Mouse (Mus musculus) limb, embryonic 14.5 days (tissue): ENCODE results near the gene Magi1. TPM values are rescaled to one million over a fixed set of nuclear protein-coding genes. Genes with fewer than 3 reads are reported as not detected.

ENCODE experiments used
- ATAC-seq: fragments of 200-750 bp; cut with Nextera tagmentation; 2 replicates; pipeline ENCODE4 v1.8.0; 2017; ENCODE audit warnings: low read depth, moderate number of reproducible peaks, moderate TSS enrichment; ENCODE audit not compliant: low FRiP score
- DNase-seq: peaks from one replicate; pipeline ENCODE4 v3.0.0-alpha.2; 2015; ENCODE audit warnings: low spot score
- H3K27ac ChIP-seq: fragments of 300-500 bp; sonication (generic); replicated peaks from 2 replicates; pipeline ENCODE4 v1.5.1; 2014; ENCODE audit warnings: low read depth, mild to moderate bottlenecking, low read length, moderate library complexity, mixed read lengths
- H3K27me3 ChIP-seq: fragments of 300-500 bp; sonication (generic); 2 replicates; pipeline ENCODE4 v1.6.1; 2014; ENCODE audit warnings: low read length, mixed read lengths; ENCODE audit not compliant: control insufficient read depth, insufficient read depth
- H3K36me3 ChIP-seq: fragments of 300-500 bp; sonication (generic); 2 replicates; pipeline ENCODE4 v1.6.1; 2014; ENCODE audit warnings: mild to moderate bottlenecking, low read length, moderate library complexity, mixed read lengths; ENCODE audit not compliant: control insufficient read depth, insufficient read depth
- H3K4me1 ChIP-seq: fragments of 300-500 bp; sonication (generic); 2 replicates; pipeline ENCODE4 v1.6.1; 2014; ENCODE audit warnings: antibody characterized with exemption, low read length, mixed read lengths; ENCODE audit not compliant: control insufficient read depth, insufficient read depth
- H3K4me2 ChIP-seq: fragments of 300-500 bp; sonication (generic); replicated peaks from 2 replicates; pipeline ENCODE4 v1.6.1; 2014; ENCODE audit warnings: low read depth, mild to moderate bottlenecking, low read length, moderate library complexity; ENCODE audit not compliant: severe bottlenecking
- H3K4me3 ChIP-seq: fragments of 300-500 bp; sonication (generic); replicated peaks from 2 replicates; pipeline ENCODE4 v1.5.1; 2014; ENCODE audit warnings: low read length
- H3K9ac ChIP-seq: fragments of 300-500 bp; sonication (generic); 2 replicates; pipeline ENCODE4 v1.6.1; 2014; ENCODE audit warnings: mild to moderate bottlenecking, low read depth, low read length, moderate library complexity; ENCODE audit not compliant: severe bottlenecking
- H3K9me3 ChIP-seq: fragments of 300-500 bp; sonication (generic); 2 replicates; pipeline ENCODE4 v1.6.1; 2016; ENCODE audit warnings: low read length; ENCODE audit not compliant: control insufficient read depth
- POLR2A ChIP-seq: fragments of 200-500 bp; IDR thresholded peaks from 2 replicates; pipeline ENCODE4 v1.8.0; 2012; ENCODE audit warnings: inconsistent platforms, mild to moderate bottlenecking, moderate library complexity, borderline replicate concordance; ENCODE audit not compliant: insufficient read depth, insufficient read length; ENCODE audit errors: extremely low read depth
- WGBS: fragments of 180-500 bp; shearing (Covaris S2); extraction: QIAGEN DNeasy Blood & Tissue Kit; methylation state at CpG from one replicate; pipeline ENCODE4 v1.1.7; 2014; 5-methylcytosine and 5-hydroxymethylcytosine counted together
- polyA plus RNA-seq, 2 experiments: library from polyadenylated mRNA; depleted of rRNA in 1 of 2; stranded (reverse) in 1 of 2; unstranded in 1 of 2; fragments of >200 nt; fragmentation: Nextera tagmentation in 1 of 2; extraction: Ambion mirVana in 1 of 2; gene quantifications; 2 replicates each; pipeline versions ENCODE4 v1.2.1 to v1.2.3; 2012 to 2014

Magi1 gene
- polyA plus RNA-seq, 2 experiments: 9.7 to 15.0 TPM

GRCm38 (mm10) chr6:94101256-94101655 is 182.5 kb downstream of the Magi1 start:
- Histone ChIP-seq H3K36me3 (no peaks in the 10 kb centered on the region), H3K4me3 (no peak overlapping the region), H3K9me3 (no peaks in the 10 kb centered on the region), H3K27ac (no peak overlapping the region), H3K4me2 (no peak overlapping the region), H3K4me1 (peaks cover 35% of the 10 kb centered on the region), H3K9ac (no peak overlapping the region), H3K27me3 (no peaks in the 10 kb centered on the region)
- no peak for TF ChIP-seq POLR2A
- WGBS: 47% methylated on average over 5 of the region's 5 CpGs
- DNase-seq (peak; percentile 60), ATAC-seq (peak; percentile 41; the same call in 1 of the 2 replicates)

- H3K9me3 ChIP-seq: no peaks in the 10 kb centered on the region
- H3K27me3 ChIP-seq: no peaks in the 10 kb centered on the region
- no peak overlapping the region for H3K4me3 ChIP-seq
- no peak overlapping the region for H3K9ac ChIP-seq
- no peak for TF ChIP-seq POLR2A
- H3K27ac ChIP-seq: no peak overlapping the region
- H3K4me2 ChIP-seq: no peak overlapping the region
- H3K36me3 ChIP-seq: no peaks in the 10 kb centered on the region
- DNase-seq (no peak), ATAC-seq (no peak)
- H3K4me1 ChIP-seq: peaks cover 17% of the 10 kb centered on the region
- WGBS: 38% methylated on average over 4 of the region's 4 CpGs
Observed at GRCm38 (mm10) chr6:94094924-94095685, 188.6 kb downstream of the Magi1 start.

GRCm38 (mm10) chr6:94092969-94093597 is 190.6 kb downstream of the Magi1 start:
- no peak overlapping the region for H3K4me3 ChIP-seq
- H3K9ac ChIP-seq: no peak overlapping the region
- no peak overlapping the region for H3K4me2 ChIP-seq
- no peaks in the 10 kb centered on the region; the same call in 1 of the 2 replicates for H3K27me3 ChIP-seq
- H3K9me3 ChIP-seq: no peaks in the 10 kb centered on the region
- ATAC-seq (no peak), DNase-seq (no peak)
- peaks cover 17% of the 10 kb centered on the region for H3K4me1 ChIP-seq
- 68% methylated on average over 4 of the region's 8 CpGs for WGBS
- H3K27ac ChIP-seq: no peak overlapping the region
- H3K36me3 ChIP-seq: no peaks in the 10 kb centered on the region
- TF ChIP-seq POLR2A: no peak

GRCm38 (mm10) chr6:94092500-94092899 is 191.2 kb downstream of the Magi1 start:
- no peak for DNase-seq
- no peak for TF ChIP-seq POLR2A

GRCm38 (mm10) chr6:94086855-94087254 is 196.9 kb downstream of the Magi1 start:
- H3K9ac ChIP-seq: no peak overlapping the region
- no peaks in the 10 kb centered on the region for H3K36me3 ChIP-seq
- H3K9me3 ChIP-seq: no peaks in the 10 kb centered on the region
- no peak overlapping the region for H3K4me3 ChIP-seq
- H3K4me1 ChIP-seq: 0 out of 2 replicates have a peak, but pooled peaks cover 3% of the 10 kb centered on the region
- ATAC-seq (no peak), DNase-seq (no peak)
- H3K27ac ChIP-seq: no peak overlapping the region
- no peak overlapping the region for H3K4me2 ChIP-seq
- WGBS: 20% methylated on average over 2 of the region's 2 CpGs
- H3K27me3 ChIP-seq: no peaks in the 10 kb centered on the region; the same call in 1 of the 2 replicates
- TF ChIP-seq POLR2A: no peak

More at GRCm38 (mm10) chr6:94092500-94092899, 191.2 kb downstream of the Magi1 start:
- H3K27me3 ChIP-seq: no peaks in the 10 kb centered on the region; the same call in 1 of the 2 replicates
- 43% methylated on average over 4 of the region's 4 CpGs for WGBS
- H3K9ac ChIP-seq: no peak overlapping the region
- peaks cover 17% of the 10 kb centered on the region for H3K4me1 ChIP-seq
- H3K36me3 ChIP-seq: no peaks in the 10 kb centered on the region
- no peaks in the 10 kb centered on the region for H3K9me3 ChIP-seq
- ATAC-seq: no peak
- H3K4me3 ChIP-seq: no peak overlapping the region
- no peak overlapping the region for H3K27ac ChIP-seq
- H3K4me2 ChIP-seq: no peak overlapping the region
